Mouse (Mus musculus) myocyte (in vitro differentiated cells): ENCODE measurements around the gene Tcte1.

ENCODE experiments used
- E2F4 ChIP-seq: IDR thresholded peaks from one replicate; pipeline ENCODE4 v1.6.1; 2011; ENCODE audit warnings: mild to moderate bottlenecking, control low read depth, moderate library complexity; ENCODE audit not compliant: insufficient read depth
- MAX ChIP-seq: IDR thresholded peaks from one replicate; pipeline ENCODE4 v1.6.1; 2011; ENCODE audit warnings: low read depth, mild to moderate bottlenecking, control low read depth
- MYOD1 ChIP-seq, 3 experiments: IDR thresholded peaks; one replicate each; pipeline ENCODE4 v1.6.1; 2011; ENCODE audit warnings: control low read depth in 2 of 3, low read depth in 2 of 3, mild to moderate bottlenecking in 2 of 3, moderate library complexity in 1 of 3; ENCODE audit not compliant: insufficient read length in 2 of 3, control insufficient read depth in 1 of 3
- MYOG ChIP-seq, 3 experiments: IDR thresholded peaks; one replicate each; pipeline ENCODE4 v1.6.1; 2011; ENCODE audit warnings: control low read depth in 2 of 3, low read depth in 2 of 3, mild to moderate bottlenecking in 2 of 3; ENCODE audit not compliant: insufficient read length in 2 of 3, control insufficient read depth in 1 of 3, insufficient read depth in 1 of 3
- POLR2A ChIP-seq: IDR thresholded peaks from one replicate; pipeline ENCODE4 v1.6.1; 2011; ENCODE audit warnings: low read depth, mild to moderate bottlenecking, control low read depth, moderate library complexity; ENCODE audit not compliant: insufficient read length
- POLR2AphosphoS2 ChIP-seq: IDR thresholded peaks from one replicate; pipeline ENCODE4 v1.6.1; 2011; ENCODE audit warnings: low read depth, control low read depth; ENCODE audit not compliant: insufficient read length
- SRF ChIP-seq: IDR thresholded peaks from one replicate; pipeline ENCODE4 v1.6.1; 2011; ENCODE audit warnings: low read depth; ENCODE audit not compliant: control insufficient read depth, insufficient read length
- TCF12 ChIP-seq: IDR thresholded peaks from one replicate; pipeline ENCODE4 v1.6.1; 2011; ENCODE audit warnings: mild to moderate bottlenecking, control low read depth; ENCODE audit not compliant: poor library complexity, insufficient read depth, severe bottlenecking
- TCF3 ChIP-seq: IDR thresholded peaks from one replicate; pipeline ENCODE4 v1.6.1; 2011; ENCODE audit warnings: low read depth, control low read depth; ENCODE audit not compliant: insufficient read length
- USF1 ChIP-seq: IDR thresholded peaks from one replicate; pipeline ENCODE4 v1.6.1; 2011; ENCODE audit warnings: low read depth, mild to moderate bottlenecking, control low read depth, moderate library complexity

- TF ChIP-seq POLR2A (no peak), POLR2AphosphoS2 (no peak), E2F4 (no peak), SRF (no peak), MAX (no peak), MYOD1 (IDR thresholded peaks at IDR 0.05; ENCODE audit: control insufficient read depth in 1 of 3, insufficient read length in 2 of 3, low read depth in 2 of 3) (no peak), USF1 (no peak), TCF3 (no peak), TCF12 (no peak), MYOG (IDR thresholded peaks at IDR 0.05; ENCODE audit: control insufficient read depth in 1 of 3, insufficient read depth in 1 of 3, insufficient read length in 2 of 3, low read depth in 2 of 3) (no peak)
Measured at GRCm38 (mm10) chr17:45473667-45474066, 49.6 kb upstream of the Tcte1 start.
